Mouse (Mus musculus): ENCODE results near the gene Ano6. TPM values are rescaled to one million over a fixed set of nuclear protein-coding genes. Genes with fewer than 3 reads are reported as not detected.

Gene Ano6
- total RNA-seq, 2 experiments from 2014 or later = 48.6 to 51.2 TPM

DNA sequence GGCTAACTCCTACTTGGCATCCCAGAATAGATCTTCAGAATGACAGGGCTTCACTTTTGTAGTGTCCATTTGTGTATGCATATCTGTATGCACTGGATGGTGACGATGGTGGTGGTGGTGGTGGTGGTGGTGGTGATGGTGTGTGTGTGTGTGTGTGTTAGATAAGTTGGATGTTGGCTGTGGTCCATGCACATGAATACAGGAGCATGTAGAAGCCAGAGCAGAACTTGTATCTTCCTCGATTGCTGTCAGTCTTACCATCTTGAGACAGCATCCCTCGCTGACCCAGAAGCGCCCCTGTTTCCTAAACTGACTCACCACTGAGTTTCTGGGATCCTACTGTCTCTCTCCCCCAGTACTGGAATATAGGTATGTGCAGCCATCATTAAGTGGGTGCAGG lies 131.0 kb downstream of the Ano6 start:
- Histone ChIP-seq H3K4me3 (no peak overlapping the region), H3K27ac (no peak overlapping the region)
- no peak for DNase-seq
- TF ChIP-seq CTCF (IDR thresholded peaks at IDR 0.05) = no peak
- intact Hi-C loops (cut with DNase I) = no loop called here

- DNase-seq = no peak
- intact Hi-C loops (cut with DNase I) = no loop called here
- no peak overlapping the region for H3K4me3 ChIP-seq
- H3K27ac ChIP-seq = no peak overlapping the region
- peak; percentile 23; the same call in 1 of the 2 replicates for TF ChIP-seq CTCF (IDR thresholded peaks at IDR 0.05)
Measured at GRCm38 (mm10) chr15:95922558-95922957, 131.9 kb downstream of the Ano6 start.

GRCm38 (mm10) chr15:95925334-95925986 lies 134.8 kb downstream of the Ano6 start:
- Histone ChIP-seq H3K27ac (no peak overlapping the region), H3K4me3 (no peak overlapping the region)
- no peak for DNase-seq
- no peak for TF ChIP-seq CTCF (IDR thresholded peaks at IDR 0.05)
- intact Hi-C loops (cut with DNase I) = no loop called here

GRCm38 (mm10) chr15:95929087-95929486 lies 138.4 kb downstream of the Ano6 start:
- no peak for TF ChIP-seq CTCF (IDR thresholded peaks at IDR 0.05)
- intact Hi-C loops (cut with DNase I) = no loop called here
- DNase-seq = no peak
- no peak overlapping the region for H3K27ac ChIP-seq
- H3K4me3 ChIP-seq = no peak overlapping the region

GRCm38 (mm10) chr15:95931013-95931775 lies 140.6 kb downstream of the Ano6 start:
- TF ChIP-seq CTCF (IDR thresholded peaks at IDR 0.05) = no peak
- no peak for DNase-seq
- Histone ChIP-seq H3K27ac (peak overlapping the region; percentile 81), H3K4me3 (peak overlapping the region; percentile 39)
- intact Hi-C loops (cut with DNase I) = loop anchor here (5.0 kb wide), 1 partner anchor 139 kb away; the partner anchor contains the start of gene Ano6

DNA sequence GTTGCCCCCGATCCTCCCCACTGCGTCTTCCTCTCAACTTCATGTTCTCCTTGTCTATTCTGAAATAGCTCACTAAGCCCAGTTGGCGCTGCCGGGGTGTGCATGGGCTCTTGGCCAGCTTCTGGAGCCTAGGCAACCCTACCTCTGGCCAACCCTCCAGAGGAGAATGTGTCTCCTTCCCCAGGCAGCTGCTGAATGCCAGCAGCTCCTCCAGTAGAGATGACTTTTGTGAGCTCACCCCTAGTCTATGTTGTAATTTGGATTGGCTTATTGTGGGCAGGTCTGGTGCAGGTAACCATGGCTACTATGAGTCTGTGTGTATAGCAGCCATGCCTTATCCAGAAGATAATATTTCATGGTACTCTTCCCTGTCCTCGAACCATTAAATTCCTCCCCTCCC lies 141.7 kb downstream of the Ano6 start:
- Histone ChIP-seq H3K4me3 (peak overlapping the region; percentile 39), H3K27ac (peak overlapping the region; percentile 81)
- 0 out of 2 replicates have a peak, but pooled peaks have one; percentile 1 for TF ChIP-seq CTCF (IDR thresholded peaks at IDR 0.05)
- peak; percentile 93 for DNase-seq
- intact Hi-C loops (cut with DNase I) = loop anchor here (5.0 kb wide), 1 partner anchor 140 kb away; the partner anchor contains the start of gene Ano6

DNA sequence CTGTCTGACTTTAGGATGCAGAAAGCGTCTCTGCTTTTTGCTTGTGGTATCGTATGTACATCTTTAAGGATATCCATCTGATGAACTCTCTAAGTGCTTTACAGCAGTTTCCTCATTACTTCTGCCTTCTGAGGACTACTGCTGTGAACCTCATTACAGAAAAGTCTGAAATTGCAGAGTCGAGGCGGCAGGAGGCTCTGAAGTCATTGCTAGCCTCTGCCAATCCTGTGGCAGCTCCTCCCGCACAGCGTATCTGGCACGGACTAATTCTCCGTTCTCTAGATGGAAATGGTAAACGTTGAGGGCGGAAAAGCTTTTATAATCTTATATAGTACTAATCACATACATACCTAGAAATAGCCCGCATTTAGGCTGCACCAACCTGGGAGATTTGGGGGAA lies 144.5 kb downstream of the Ano6 start:
- no peak for TF ChIP-seq CTCF (IDR thresholded peaks at IDR 0.05)
- intact Hi-C loops (cut with DNase I) = no loop called here
- DNase-seq = no peak

DNA sequence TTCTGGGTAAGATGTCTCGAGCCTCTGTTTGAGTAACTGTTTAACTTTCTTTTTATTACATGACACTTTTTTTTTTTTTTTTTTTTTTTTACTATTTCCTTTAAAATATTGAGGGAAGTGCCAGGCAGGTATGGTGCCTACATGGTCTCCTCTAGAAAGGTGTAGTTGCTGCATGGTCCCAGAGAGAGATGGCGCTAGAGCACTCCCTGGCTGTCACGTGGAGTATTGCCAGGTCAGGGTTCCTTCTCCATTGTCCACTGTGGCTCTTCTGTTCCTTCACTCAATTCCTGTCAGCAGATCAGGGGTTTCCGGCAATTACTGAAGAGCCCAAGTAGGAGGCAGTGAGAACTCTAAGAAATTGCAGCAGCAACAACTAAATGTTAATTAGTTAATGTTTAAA lies 152.8 kb downstream of the Ano6 start:
- intact Hi-C loops (cut with DNase I) = loop anchor here (2.0 kb wide), 1 partner anchor 171 kb away; no protein-coding TSS in a partner anchor
- no peak overlapping the region for H3K4me3 ChIP-seq
- TF ChIP-seq CTCF (IDR thresholded peaks at IDR 0.05) = peak; percentile 70
- peak; percentile 51 for DNase-seq
- H3K27ac ChIP-seq = no peak overlapping the region

More for the DNA sequence above, 144.5 kb downstream of the Ano6 start:
- Histone ChIP-seq H3K4me3 (no peak overlapping the region), H3K27ac (no peak overlapping the region; the same call in 1 of the 2 replicates)

- Histone ChIP-seq H3K27ac (no peak overlapping the region), H3K4me3 (no peak overlapping the region)
- TF ChIP-seq CTCF (IDR thresholded peaks at IDR 0.05) = no peak
- DNase-seq = no peak
- intact Hi-C loops (cut with DNase I) = no loop called here
Measured at GRCm38 (mm10) chr15:95944299-95944698, 153.7 kb downstream of the Ano6 start.

DNA sequence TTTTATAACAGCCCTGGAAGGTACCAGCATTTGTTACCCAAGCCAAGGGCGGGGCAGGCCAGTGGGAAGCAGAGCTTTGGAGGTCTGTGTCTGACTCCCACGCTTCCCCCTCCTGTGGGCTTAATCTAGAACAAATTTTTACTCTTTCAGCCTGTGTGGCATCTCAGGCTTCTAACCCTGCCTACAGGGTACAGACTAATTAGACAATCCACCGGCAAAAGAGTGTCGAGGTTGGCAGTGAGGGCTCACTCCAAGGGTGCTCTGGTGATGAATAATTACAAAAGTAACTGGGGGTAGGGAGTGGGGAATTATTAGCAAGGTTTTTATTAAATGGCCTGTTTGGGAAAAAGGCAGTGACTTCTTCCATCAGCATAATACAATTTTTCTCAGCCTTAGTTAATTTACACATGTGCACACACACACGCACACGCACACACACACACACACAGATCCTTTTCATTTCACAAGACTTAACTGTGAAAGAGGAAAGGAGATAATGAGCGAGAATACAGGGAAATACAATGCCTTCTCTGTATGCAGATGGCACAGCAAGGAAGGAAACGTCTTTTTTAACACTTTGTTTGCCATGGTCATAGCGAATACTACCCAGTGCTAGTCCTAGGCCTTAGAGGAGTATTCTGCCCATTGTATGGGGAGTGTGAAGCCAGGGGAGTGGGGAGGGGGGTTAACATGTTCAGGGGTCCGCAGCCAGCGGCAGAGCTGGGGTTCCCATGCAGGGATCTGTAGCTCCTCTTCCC lies 155.5 kb downstream of the Ano6 start:
- intact Hi-C loops (cut with DNase I) = no loop called here
- no peak for DNase-seq
- no peak for TF ChIP-seq CTCF (IDR thresholded peaks at IDR 0.05)
- H3K27ac ChIP-seq = no peak overlapping the region
- no peak overlapping the region for H3K4me3 ChIP-seq

DNA sequence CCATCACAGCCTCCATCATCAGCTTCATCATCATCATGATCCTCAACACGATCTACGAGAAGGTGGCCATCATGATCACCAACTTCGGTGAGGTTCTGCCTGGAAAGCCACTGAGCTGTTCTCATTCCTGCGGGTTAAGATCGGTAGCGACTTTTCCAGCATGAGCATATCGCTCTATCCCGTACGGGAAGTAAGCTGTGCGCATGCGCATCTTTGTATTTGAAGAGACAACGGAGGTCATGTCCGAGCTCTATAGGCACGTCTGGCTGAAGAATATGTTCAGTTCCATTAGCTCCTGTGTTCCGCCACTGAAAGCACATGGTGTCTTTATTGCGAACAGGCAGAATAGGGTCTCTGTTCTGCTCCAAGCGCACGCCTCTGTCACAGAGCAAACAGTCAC lies 157.8 kb downstream of the Ano6 start:
- intact Hi-C loops (cut with DNase I) = no loop called here
- H3K27ac ChIP-seq = no peak overlapping the region
- no peak for DNase-seq
- no peak overlapping the region for H3K4me3 ChIP-seq
- no peak for TF ChIP-seq CTCF (IDR thresholded peaks at IDR 0.05)

- H3K27ac ChIP-seq = no peak overlapping the region
- H3K4me3 ChIP-seq = no peak overlapping the region
- intact Hi-C loops (cut with DNase I) = no loop called here
- no peak for TF ChIP-seq CTCF (IDR thresholded peaks at IDR 0.05)
- DNase-seq = no peak
Measured at GRCm38 (mm10) chr15:95949336-95949735, 158.7 kb downstream of the Ano6 start.

- TF ChIP-seq CTCF (IDR thresholded peaks at IDR 0.05) = no peak
- no peak overlapping the region for H3K4me3 ChIP-seq
- peak; percentile 39 for DNase-seq
- H3K27ac ChIP-seq = peak overlapping the region; percentile 62
- intact Hi-C loops (cut with DNase I) = no loop called here
Measured at GRCm38 (mm10) chr15:95951497-95951896, 160.9 kb downstream of the Ano6 start.

Measured in gastrocnemius, adult 2 months (tissue).